12 mouse cellular contexts compared by ENCODE assay signal in genomic region chr7:25293191-25293739, GRCm38 (mm10). TPM values are rescaled to one million over a fixed set of nuclear protein-coding genes. Genes with fewer than 3 reads are reported as not detected.
DNase-seq lines count a peak whose midpoint lies in the region; ATAC-seq and TF ChIP-seq lines count a peak whose summit lies in the region.
"Had no signal": no experiment of that assay in that cellular context is flagged by ENCODE, and none has a peak within 500 bp of the region (broad histone marks: within the 10 kb centered on the region; RNA-seq: fewer than 3 reads in every experiment).

No protein-coding gene starts in this region.

- H3K9me3 ChIP-seq in intestine, embryonic 16.5 days (ENCODE audit: control insufficient read depth, low read length) = no peaks in the 10 kb centered on the region
- H3K9me3 ChIP-seq in intestine, embryonic 15.5 days = no peaks in the 10 kb centered on the region
- no peaks in the 10 kb centered on the region for H3K9me3 ChIP-seq in E14TG2a.4 (ENCODE audit: low read length)
- no peaks in the 10 kb centered on the region for H3K9me3 ChIP-seq in hindbrain, postnatal 0 days (ENCODE audit: low read length)

- WGBS in intestine, embryonic 16.5 days = 71% methylated on average over 10 of the region's 10 CpGs
- 76% methylated on average over 9 of the region's 10 CpGs for whole genome bisulfite sequencing in intestine, embryonic 15.5 days
- WGBS in hindbrain, postnatal 0 days = 69% methylated on average over 10 of the region's 10 CpGs

- H3K36me3 ChIP-seq in intestine, embryonic 16.5 days (ENCODE audit: control insufficient read depth, insufficient read depth, low read length) = peaks cover 50% of the 10 kb centered on the region
- H3K36me3 ChIP-seq in intestine, embryonic 15.5 days = peaks cover 57% of the 10 kb centered on the region
- H3K36me3 ChIP-seq in E14TG2a.4 (ENCODE audit: insufficient read depth, low read length) = peaks cover 82% of the 10 kb centered on the region
- H3K36me3 ChIP-seq in hindbrain, postnatal 0 days (ENCODE audit: insufficient read depth, low read length) = peaks cover 63% of the 10 kb centered on the region

- H3K27me3 ChIP-seq in intestine, embryonic 16.5 days (replicated peaks; ENCODE audit: control insufficient read depth, insufficient read depth, low read length) = no peaks in the 10 kb centered on the region
- H3K27me3 ChIP-seq in intestine, embryonic 15.5 days (replicated peaks) = no peaks in the 10 kb centered on the region
- no peaks in the 10 kb centered on the region for H3K27me3 ChIP-seq in E14TG2a.4 (ENCODE audit: insufficient read depth, low read length)
- H3K27me3 ChIP-seq in hindbrain, postnatal 0 days (ENCODE audit: insufficient read depth, low read length) = no peaks in the 10 kb centered on the region

- no peak for ATAC-seq in intestine, embryonic 16.5 days
- ATAC-seq in intestine, embryonic 15.5 days = no peak
- ATAC-seq in hindbrain, postnatal 0 days = no peak
- ATAC-seq in inflammation-experienced regulatory T-cells, adult 6 months = no peak

- H3K27ac ChIP-seq in intestine, embryonic 16.5 days (ENCODE audit: low read length) = no peak overlapping the region
- no peak overlapping the region for H3K27ac ChIP-seq in intestine, embryonic 15.5 days
- H3K27ac ChIP-seq in hindbrain, postnatal 0 days = 0 out of 2 replicates have a peak overlapping the region, but pooled peaks have one; percentile 4

- H3K4me2 ChIP-seq in intestine, embryonic 16.5 days (ENCODE audit: low read depth, low read length) = no peak overlapping the region
- H3K4me2 ChIP-seq in intestine, embryonic 15.5 days (replicated peaks) = no peak overlapping the region
- H3K4me2 ChIP-seq in hindbrain, postnatal 0 days (ENCODE audit: low read depth, low read length) = no peak overlapping the region

- TF ChIP-seq CTCF in E14TG2a.4 (conservative IDR thresholded peaks at IDR 0.05; ENCODE audit: low read length) = no peak
- no peak for TF ChIP-seq CTCF in hindbrain, postnatal 0 days (IDR thresholded peaks at IDR 0.05; ENCODE audit: low read depth)

- peaks cover 27% of the 10 kb centered on the region for H3K4me1 ChIP-seq in intestine, embryonic 16.5 days (ENCODE audit: control insufficient read depth, insufficient read depth, low read length)
- H3K4me1 ChIP-seq in intestine, embryonic 15.5 days (replicated peaks) = peaks cover 19% of the 10 kb centered on the region
- H3K4me1 ChIP-seq in E14TG2a.4 (replicated peaks; ENCODE audit: low read depth, low read length) = peaks cover 79% of the 10 kb centered on the region
- peaks cover 11% of the 10 kb centered on the region; the same call in 1 of the 2 replicates for H3K4me1 ChIP-seq in hindbrain, postnatal 0 days (ENCODE audit: insufficient read depth, low read length)

- 0 out of 2 replicates have a peak overlapping the region, but pooled peaks have one; percentile 7 for H3K9ac ChIP-seq in intestine, embryonic 16.5 days (ENCODE audit: low read depth, low read length)
- H3K9ac ChIP-seq in intestine, embryonic 15.5 days = no peak overlapping the region
- no peak overlapping the region for H3K9ac ChIP-seq in hindbrain, postnatal 0 days (replicated peaks; ENCODE audit: low read length)

- H3K4me3 ChIP-seq in intestine, embryonic 16.5 days (ENCODE audit: low read length) = no peak overlapping the region
- no peak overlapping the region for H3K4me3 ChIP-seq in intestine, embryonic 15.5 days (replicated peaks)
- H3K4me3 ChIP-seq in E14TG2a.4 (replicated peaks; ENCODE audit: low read length) = peak overlapping the region; percentile 35
- no peak overlapping the region for H3K4me3 ChIP-seq in hindbrain, postnatal 0 days (ENCODE audit: low read length)

- DNase-seq in cerebellum, postnatal 10 days = peak; percentile 21 to 37
- no peak for DNase-seq in cerebellum, adult 18-20 months
- no peak for DNase-seq in hindbrain, postnatal 0 days (ENCODE audit: low spot score)
- no peak for DNase-seq in right cerebral cortex, adult 18-20 months
- DNase-seq: B cell, adult 2 months; lung, adult 2 months had no signal

RNA-seq across cellular contexts. Expression of gene Pafah1b3, which starts 4.5 kb away (rescaled TPM):
- 175 and 180 TPM in 2 replicates for polyA plus RNA-seq in intestine, embryonic 16.5 days (2015; fragmentation: Nextera tagmentation; extraction: Ambion mirVana)
- polyA plus RNA-seq in intestine, embryonic 15.5 days (2015; fragmentation: Nextera tagmentation; extraction: Ambion mirVana) = 173 TPM in 2 replicates
- 534 and 592 TPM in 2 replicates for total RNA-seq in hindbrain, postnatal 0 days (2014; rRNA removed)
- polyA plus RNA-seq in hindbrain, postnatal 0 days (2015; fragmentation: Nextera tagmentation; extraction: Ambion mirVana) = 469 and 484 TPM in 2 replicates
- polyA plus RNA-seq in inflammation-experienced regulatory T-cells, adult 6 months (2017; shearing (Covaris generic)) = 10 to 100 TPM; 17.5 to 37.2 (median 31.3) TPM

RNA-seq across cellular contexts. Expression of gene Prr19, which starts 7.9 kb away (rescaled TPM):
- polyA plus RNA-seq in intestine, embryonic 16.5 days (2015; fragmentation: Nextera tagmentation; extraction: Ambion mirVana) = 0.56 and 0.93 TPM in 2 replicates
- polyA plus RNA-seq in intestine, embryonic 15.5 days (2015; fragmentation: Nextera tagmentation; extraction: Ambion mirVana) = 0.41 and 0.71 TPM in 2 replicates
- 0.93 and 1.4 TPM in 2 replicates for total RNA-seq in hindbrain, postnatal 0 days (2014; rRNA removed)
- polyA plus RNA-seq in hindbrain, postnatal 0 days (2015; fragmentation: Nextera tagmentation; extraction: Ambion mirVana) = 3.1 and 3.6 TPM in 2 replicates
- not detected for polyA plus RNA-seq in inflammation-experienced regulatory T-cells, adult 6 months (2017; shearing (Covaris generic))
- total RNA-seq: heart, postnatal 25 days; left cerebral cortex, postnatal 25 days had no signal
- polyA plus RNA-seq: lung, adult 2 months had no signal

RNA-seq across cellular contexts. Expression of gene Tmem145, which starts 12.6 kb away (rescaled TPM):
- 0.61 and 1.1 TPM in 2 replicates for polyA plus RNA-seq in intestine, embryonic 16.5 days (2015; fragmentation: Nextera tagmentation; extraction: Ambion mirVana)
- 1.2 and 1.3 TPM in 2 replicates for polyA plus RNA-seq in intestine, embryonic 15.5 days (2015; fragmentation: Nextera tagmentation; extraction: Ambion mirVana)
- 56.6 and 88.3 TPM in 2 replicates for total RNA-seq in hindbrain, postnatal 0 days (2014; rRNA removed)
- 104 and 106 TPM in 2 replicates for polyA plus RNA-seq in hindbrain, postnatal 0 days (2015; fragmentation: Nextera tagmentation; extraction: Ambion mirVana)
- polyA plus RNA-seq in inflammation-experienced regulatory T-cells, adult 6 months (2017; shearing (Covaris generic)) = not detected
- total RNA-seq: heart, postnatal 25 days had no signal
- polyA plus RNA-seq: lung, adult 2 months had no signal

RNA-seq across cellular contexts. Expression of gene Megf8, which starts 23.7 kb away (rescaled TPM):
- polyA plus RNA-seq in intestine, embryonic 16.5 days (2015; fragmentation: Nextera tagmentation; extraction: Ambion mirVana) = 6.8 and 7.1 TPM in 2 replicates
- 8.1 and 9.2 TPM in 2 replicates for polyA plus RNA-seq in intestine, embryonic 15.5 days (2015; fragmentation: Nextera tagmentation; extraction: Ambion mirVana)
- 104 and 105 TPM in 2 replicates for total RNA-seq in hindbrain, postnatal 0 days (2014; rRNA removed)
- 14.8 and 15.4 TPM in 2 replicates for polyA plus RNA-seq in hindbrain, postnatal 0 days (2015; fragmentation: Nextera tagmentation; extraction: Ambion mirVana)
- under 1 TPM in 2 of 3 experiments, not detected in 1; 0.13 to 0.31 TPM for polyA plus RNA-seq in inflammation-experienced regulatory T-cells, adult 6 months (2017; shearing (Covaris generic))

RNA-seq across cellular contexts. Expression of gene Cic, which starts 25.8 kb away (rescaled TPM):
- polyA plus RNA-seq in intestine, embryonic 16.5 days (2015; fragmentation: Nextera tagmentation; extraction: Ambion mirVana) = 17.3 and 19.9 TPM in 2 replicates
- 26.1 and 26.6 TPM in 2 replicates for polyA plus RNA-seq in intestine, embryonic 15.5 days (2015; fragmentation: Nextera tagmentation; extraction: Ambion mirVana)
- 153 and 155 TPM in 2 replicates for total RNA-seq in hindbrain, postnatal 0 days (2014; rRNA removed)
- 28.2 and 30.6 TPM in 2 replicates for polyA plus RNA-seq in hindbrain, postnatal 0 days (2015; fragmentation: Nextera tagmentation; extraction: Ambion mirVana)
- 10 to 100 TPM; 17.9 to 35.2 (median 21.6) TPM for polyA plus RNA-seq in inflammation-experienced regulatory T-cells, adult 6 months (2017; shearing (Covaris generic))

Comparison
In these comparisons a context has a peak if more than half of its experiments do, and no peak if none do; other contexts are left out.
1. DNase-seq: peak in cerebellum, postnatal 10 days (2 of 2); none in cerebellum, adult 18-20 months (0 of 2), hindbrain, postnatal 0 days (single experiment) and right cerebral cortex, adult 18-20 months (single experiment).
2. RNA of gene Tmem145, which starts 12.6 kb away (polyA plus RNA-seq): 104 to 106 TPM in hindbrain, postnatal 0 days; 1.2 to 1.3 TPM in intestine, embryonic 15.5 days, 0.61 to 1.1 TPM in intestine, embryonic 16.5 days and not detected in inflammation-experienced regulatory T-cells, adult 6 months; every median in the first group is over 10 times any median in the second.